Comparison of ENCODE assay signal across 15 mouse cellular contexts in the genomic region with DNA sequence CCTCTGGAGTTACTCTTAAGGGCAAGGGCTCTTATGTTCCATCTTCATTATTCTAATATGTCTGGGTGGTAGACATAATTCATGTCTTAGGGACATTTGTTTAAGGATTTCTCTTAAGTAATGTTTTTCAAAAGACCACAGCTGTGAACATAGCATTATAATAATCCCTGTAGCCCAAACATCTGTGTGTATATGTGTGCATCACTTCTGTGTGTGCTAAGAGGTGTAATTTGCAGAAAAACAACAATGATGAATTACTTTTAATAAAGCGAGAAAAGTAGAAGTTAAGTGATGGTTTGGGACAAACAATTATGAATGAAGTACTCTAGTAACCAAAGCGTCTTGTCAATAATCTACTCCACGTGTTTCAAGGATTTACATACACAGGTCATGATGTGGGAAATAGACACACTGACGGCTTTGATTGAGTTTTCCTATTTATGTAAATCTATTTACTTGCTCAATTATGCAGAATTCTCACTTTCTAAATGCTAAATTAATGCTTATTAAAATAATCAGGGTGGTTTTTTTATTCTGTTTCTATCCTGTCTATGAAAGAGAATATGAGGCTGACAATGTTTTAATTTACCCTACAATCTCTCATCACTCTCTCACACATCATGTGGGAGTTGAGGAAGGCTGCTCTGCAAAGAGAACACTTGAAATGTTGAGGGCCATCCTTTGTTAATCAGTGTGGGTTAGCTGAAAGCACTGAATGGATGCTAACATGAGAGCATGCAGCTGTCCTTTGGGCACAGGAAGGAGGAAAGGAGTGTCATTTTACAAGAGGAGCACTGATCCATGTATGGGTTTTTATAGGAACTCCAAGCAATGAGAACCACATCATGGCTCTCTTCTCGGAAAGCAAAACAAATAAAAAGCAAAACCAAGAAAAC.
"Had no signal": no experiment of that assay in that cellular context is flagged by ENCODE, and none has a peak within 500 bp of the region (broad histone marks: within the 10 kb centered on the region; RNA-seq: fewer than 3 reads in every experiment).

No protein-coding gene starts in this region.

- H3K4me2 ChIP-seq: liver, embryonic 13.5 days; midbrain, embryonic 11.5 days; neural tube, embryonic 12.5 days; neural tube, embryonic 15.5 days; stomach, embryonic 15.5 days had no signal

- H3K9ac ChIP-seq: liver, embryonic 13.5 days; neural tube, embryonic 12.5 days; neural tube, embryonic 15.5 days; stomach, embryonic 15.5 days had no signal

- H3K27me3 ChIP-seq: liver, embryonic 13.5 days; neural tube, embryonic 12.5 days; neural tube, embryonic 15.5 days; stomach, embryonic 15.5 days had no signal

- DNase-seq: kidney, adult 18-20 months; kidney, postnatal 4 days; liver, embryonic 13.5 days; lung, adult 2 months; lung, postnatal 14 days; lung, postnatal 4 days; midbrain, embryonic 14.5 days; right cerebral cortex, adult 18-20 months; right cerebral cortex, postnatal 14 days; right cerebral cortex, postnatal 4 days; thymus, postnatal 25 days had no signal

- H3K27ac ChIP-seq: liver, embryonic 13.5 days; neural tube, embryonic 12.5 days; neural tube, embryonic 15.5 days; stomach, embryonic 15.5 days had no signal

- H3K4me3 ChIP-seq: liver, embryonic 13.5 days; neural tube, embryonic 12.5 days; neural tube, embryonic 15.5 days; stomach, embryonic 15.5 days had no signal

- H3K4me1 ChIP-seq: liver, embryonic 13.5 days; neural tube, embryonic 12.5 days; neural tube, embryonic 15.5 days; stomach, embryonic 15.5 days had no signal

- H3K36me3 ChIP-seq: liver, embryonic 13.5 days; neural tube, embryonic 12.5 days; neural tube, embryonic 15.5 days; stomach, embryonic 15.5 days had no signal

- H3K9me3 ChIP-seq: liver, embryonic 13.5 days; neural tube, embryonic 12.5 days; neural tube, embryonic 15.5 days; stomach, embryonic 15.5 days had no signal
